Mouse (Mus musculus): ENCODE data around the gene Olfr504. TPM values are rescaled to one million over a fixed set of nuclear protein-coding genes. Genes with fewer than 3 reads are reported as not detected.
"Not testable (repeated sequence)": the region's sequence is repeated elsewhere in the genome, so short reads cannot be mapped to it uniquely, and the experiment has no call there.

Olfr504 gene
- total RNA-seq (2014; rRNA removed; ENCODE audit: low replicate concordance) (not detected in 2 replicates), polyA plus RNA-seq (2015; fragmentation: Nextera tagmentation; extraction: Ambion mirVana) (not detected in 2 replicates)

DNA sequence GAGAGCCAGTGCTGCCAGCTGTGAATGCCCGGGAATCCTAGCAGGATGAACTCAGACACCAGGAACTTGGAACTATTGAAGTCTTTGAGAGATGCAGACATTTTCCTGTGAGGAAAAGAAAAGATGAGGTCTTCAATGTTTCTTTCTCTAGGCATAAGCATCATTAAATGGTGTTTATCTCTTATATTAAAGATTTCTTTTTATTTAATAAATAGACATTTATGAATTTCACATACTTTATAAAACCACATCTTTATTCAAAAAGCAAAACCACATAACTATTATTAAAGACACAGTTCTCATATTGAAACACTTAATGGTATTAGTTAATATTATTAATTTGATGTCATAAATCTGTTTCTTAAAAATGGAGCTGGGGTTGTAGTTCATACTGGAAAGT is at the start of gene Olfr504:
Olfr504 (minus strand) TSS at position 101 of the 400 bp plus-strand sequence.
- H3K4me2 ChIP-seq (ENCODE audit: low read depth, low read length) = no peak within 1 kb of the TSS
- H3K9me3 ChIP-seq (replicated peaks; ENCODE audit: control insufficient read depth, low read length) = 0 out of 2 replicates have a peak, but pooled peaks cover 9% of the 10 kb centered on the region
- ATAC-seq (ENCODE audit: insufficient read depth, low read depth) (no peak), DNase-seq (ENCODE audit: low spot score) (no peak)
- no peak within 1 kb of the TSS for H3K9ac ChIP-seq (replicated peaks; ENCODE audit: low read depth, low read length)
- no peaks in the 10 kb centered on the region for H3K36me3 ChIP-seq (replicated peaks; ENCODE audit: control insufficient read depth, insufficient read depth, low read length)
- TF ChIP-seq CTCF (IDR thresholded peaks at IDR 0.05; ENCODE audit: low read depth) (no peak), EP300 (IDR thresholded peaks at IDR 0.05; ENCODE audit: low read depth) (no peak)
- H3K27me3 ChIP-seq (ENCODE audit: control insufficient read depth, insufficient read depth, low read length) = no peaks in the 10 kb centered on the region
- 54% methylated on average over 1 of the region's 1 CpGs for WGBS
- H3K4me3 ChIP-seq (ENCODE audit: low read depth, low read length) = no peak within 1 kb of the TSS
- H3K27ac ChIP-seq (ENCODE audit: low read depth) = no peak within 1 kb of the TSS
- H3K4me1 ChIP-seq (ENCODE audit: control insufficient read depth, insufficient read depth) = no peaks in the 10 kb centered on the region

DNA sequence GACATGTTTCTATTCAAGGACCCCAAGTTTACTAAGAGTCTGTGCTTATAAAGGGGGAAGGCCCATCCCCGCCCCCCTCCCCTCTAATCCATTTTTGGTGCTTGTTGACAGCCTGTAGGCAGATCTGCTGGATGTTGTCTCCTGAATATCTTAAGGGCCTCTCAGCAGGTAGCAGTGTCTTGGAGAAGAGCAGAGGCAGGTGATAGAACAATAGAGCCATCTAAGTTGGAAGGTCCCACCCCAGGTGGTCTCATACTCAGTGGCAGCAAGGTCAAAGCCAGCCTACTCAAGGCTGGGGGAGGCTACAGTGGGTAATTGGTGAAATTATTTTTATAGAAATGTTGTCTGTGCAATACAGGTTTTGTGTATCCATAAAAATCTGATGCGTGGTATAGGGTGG is 48.5 kb upstream of the Olfr504 start:
- Histone ChIP-seq H3K27ac (ENCODE audit: low read depth) (no peak overlapping the region), H3K4me3 (ENCODE audit: low read depth, low read length) (no peak overlapping the region), H3K9ac (replicated peaks; ENCODE audit: low read depth, low read length) (no peak overlapping the region), H3K4me1 (ENCODE audit: control insufficient read depth, insufficient read depth) (no peaks in the 10 kb centered on the region), H3K4me2 (ENCODE audit: low read depth, low read length) (no peak overlapping the region), H3K36me3 (replicated peaks; ENCODE audit: control insufficient read depth, insufficient read depth, low read length) (no peaks in the 10 kb centered on the region), H3K9me3 (replicated peaks; ENCODE audit: control insufficient read depth, low read length) (0 out of 2 replicates have a peak, but pooled peaks cover 2% of the 10 kb centered on the region), H3K27me3 (ENCODE audit: control insufficient read depth, insufficient read depth, low read length) (no peaks in the 10 kb centered on the region)
- ATAC-seq (ENCODE audit: insufficient read depth, low read depth) = no peak
- TF ChIP-seq CTCF (IDR thresholded peaks at IDR 0.05; ENCODE audit: low read depth) = no peak
- TF ChIP-seq EP300 (IDR thresholded peaks at IDR 0.05; ENCODE audit: low read depth) = no peak
- WGBS = 63% methylated on average over 2 of the region's 2 CpGs
- DNase-seq (ENCODE audit: low spot score) = no peak

DNA sequence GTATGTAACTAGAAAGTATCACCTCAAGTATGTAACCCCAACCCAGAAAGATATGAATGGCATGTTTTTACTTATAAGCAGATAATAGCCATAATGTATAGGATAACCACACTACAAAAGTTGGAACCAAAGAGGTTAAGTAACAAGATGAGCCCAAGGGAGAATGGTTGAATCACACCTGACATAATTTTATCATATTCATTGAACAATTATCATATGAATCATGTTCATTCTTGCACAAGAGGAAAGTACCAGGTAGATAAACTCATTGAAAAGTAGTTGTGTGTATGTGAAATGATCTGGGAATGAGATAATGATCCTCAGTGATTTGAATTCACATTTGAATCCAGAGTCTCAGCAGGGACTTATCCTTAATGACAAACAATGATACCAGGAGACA is 44.9 kb upstream of the Olfr504 start, which contains the start of gene Olfr506:
Olfr506 (plus strand) TSS at position 301 of the 400 bp plus-strand sequence.
- no peak for ATAC-seq (ENCODE audit: insufficient read depth, low read depth)
- DNase-seq (ENCODE audit: low spot score) = no peak
- no peaks in the 10 kb centered on the region for H3K9me3 ChIP-seq (replicated peaks; ENCODE audit: control insufficient read depth, low read length)
- H3K4me3 ChIP-seq (ENCODE audit: low read depth, low read length) = no peak within 1 kb of the TSS
- TF ChIP-seq CTCF (IDR thresholded peaks at IDR 0.05; ENCODE audit: low read depth) (no peak), EP300 (IDR thresholded peaks at IDR 0.05; ENCODE audit: low read depth) (no peak)
- no peak within 1 kb of the TSS for H3K9ac ChIP-seq (replicated peaks; ENCODE audit: low read depth, low read length)
- H3K4me2 ChIP-seq (ENCODE audit: low read depth, low read length) = no peak within 1 kb of the TSS
- H3K4me1 ChIP-seq (ENCODE audit: control insufficient read depth, insufficient read depth) = no peaks in the 10 kb centered on the region
- H3K27me3 ChIP-seq (ENCODE audit: control insufficient read depth, insufficient read depth, low read length) = no peaks in the 10 kb centered on the region
- H3K27ac ChIP-seq (ENCODE audit: low read depth) = no peak within 1 kb of the TSS
- H3K36me3 ChIP-seq (replicated peaks; ENCODE audit: control insufficient read depth, insufficient read depth, low read length) = no peaks in the 10 kb centered on the region

DNA sequence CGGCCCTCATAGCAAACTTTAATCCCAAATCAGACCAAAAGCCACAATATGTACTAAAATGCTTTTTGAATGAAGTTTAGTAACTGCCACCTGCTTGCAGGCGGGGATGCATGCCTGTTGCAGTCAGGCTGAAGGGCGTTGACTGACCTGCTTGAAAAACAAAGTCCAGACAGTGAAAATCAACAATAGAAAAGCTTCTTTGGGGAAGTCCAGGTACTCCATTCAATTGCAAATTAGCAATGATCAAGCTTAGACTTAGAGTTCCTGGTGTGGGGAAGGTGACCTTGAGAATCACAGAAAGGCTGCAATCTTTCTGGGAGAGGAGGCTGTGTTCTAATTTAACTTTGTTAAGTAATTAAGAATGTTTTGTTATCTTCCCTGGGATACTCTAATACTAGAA is 36.3 kb upstream of the Olfr504 start:
- 63% methylated on average over 3 of the region's 3 CpGs for WGBS
- not testable (repeated sequence) for H3K9ac ChIP-seq (replicated peaks; ENCODE audit: low read depth, low read length); H3K27me3 ChIP-seq (ENCODE audit: control insufficient read depth, insufficient read depth, low read length); H3K27ac ChIP-seq (ENCODE audit: low read depth); ATAC-seq (ENCODE audit: insufficient read depth, low read depth); H3K36me3 ChIP-seq (replicated peaks; ENCODE audit: control insufficient read depth, insufficient read depth, low read length); H3K9me3 ChIP-seq (replicated peaks; ENCODE audit: control insufficient read depth, low read length); H3K4me3 ChIP-seq (ENCODE audit: low read depth, low read length); H3K4me2 ChIP-seq (ENCODE audit: low read depth, low read length); DNase-seq (ENCODE audit: low spot score); H3K4me1 ChIP-seq (ENCODE audit: control insufficient read depth, insufficient read depth)

DNA sequence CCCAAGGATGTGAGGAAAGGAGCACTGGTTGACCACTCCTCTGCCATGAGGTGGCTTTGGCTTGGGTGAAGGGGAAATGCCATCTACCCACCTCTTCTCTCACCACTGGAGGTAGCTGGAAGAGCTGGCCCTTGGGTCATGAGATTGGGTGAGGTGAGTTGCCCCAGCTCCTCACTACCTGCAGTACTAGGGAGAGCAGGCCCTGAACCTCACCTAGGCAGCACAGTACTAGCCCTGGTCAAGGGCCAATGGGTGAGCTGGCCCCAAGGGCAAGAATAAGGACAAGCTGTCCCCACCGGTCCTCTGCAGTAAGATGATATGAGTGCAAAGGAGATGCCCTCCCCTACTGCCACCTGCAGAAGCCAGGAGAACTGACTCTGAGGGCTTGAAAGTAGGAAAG is 24.2 kb upstream of the Olfr504 start:
- Histone ChIP-seq H3K4me1 (ENCODE audit: control insufficient read depth, insufficient read depth) (no peaks in the 10 kb centered on the region), H3K9me3 (replicated peaks; ENCODE audit: control insufficient read depth, low read length) (no peaks in the 10 kb centered on the region), H3K9ac (replicated peaks; ENCODE audit: low read depth, low read length) (no peak overlapping the region), H3K27ac (ENCODE audit: low read depth) (no peak overlapping the region), H3K4me3 (ENCODE audit: low read depth, low read length) (no peak overlapping the region), H3K36me3 (replicated peaks; ENCODE audit: control insufficient read depth, insufficient read depth, low read length) (no peaks in the 10 kb centered on the region), H3K4me2 (ENCODE audit: low read depth, low read length) (no peak overlapping the region), H3K27me3 (ENCODE audit: control insufficient read depth, insufficient read depth, low read length) (no peaks in the 10 kb centered on the region)
- TF ChIP-seq CTCF (IDR thresholded peaks at IDR 0.05; ENCODE audit: low read depth) = no peak
- TF ChIP-seq EP300 (IDR thresholded peaks at IDR 0.05; ENCODE audit: low read depth) = no peak
- ATAC-seq (ENCODE audit: insufficient read depth, low read depth) (no peak), DNase-seq (ENCODE audit: low spot score) (no peak)
- WGBS = 79% methylated on average over 1 of the region's 1 CpGs

DNA sequence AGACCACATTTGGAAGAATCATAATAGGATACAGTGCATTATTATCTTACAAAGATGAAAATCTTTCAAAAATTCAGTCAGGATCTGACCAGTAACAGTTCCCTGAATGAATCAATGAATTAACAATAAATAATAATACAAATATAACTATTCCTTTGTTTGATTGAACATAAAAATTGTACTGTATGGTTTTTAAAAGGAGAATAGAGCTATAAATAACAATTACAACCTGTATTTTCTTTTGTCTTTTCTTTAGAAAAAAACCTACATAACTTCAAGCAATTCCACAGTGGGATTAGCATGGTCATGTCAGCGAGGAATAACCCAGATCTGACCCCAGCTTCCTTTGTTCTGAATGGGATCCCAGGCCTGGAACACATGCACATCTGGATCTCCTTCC is 21.4 kb downstream of the Olfr504 start, which contains the start of gene Olfr503:
Olfr503 (plus strand) TSS at position 301 of the 400 bp plus-strand sequence.
- 53% methylated on average over 1 of the region's 1 CpGs for WGBS
- DNase-seq (ENCODE audit: low spot score); H3K4me3 ChIP-seq (ENCODE audit: low read depth, low read length); H3K36me3 ChIP-seq (replicated peaks; ENCODE audit: control insufficient read depth, insufficient read depth, low read length); H3K27ac ChIP-seq (ENCODE audit: low read depth); H3K4me1 ChIP-seq (ENCODE audit: control insufficient read depth, insufficient read depth); H3K27me3 ChIP-seq (ENCODE audit: control insufficient read depth, insufficient read depth, low read length); ATAC-seq (ENCODE audit: insufficient read depth, low read depth); H3K9me3 ChIP-seq (replicated peaks; ENCODE audit: control insufficient read depth, low read length); H3K9ac ChIP-seq (replicated peaks; ENCODE audit: low read depth, low read length); H3K4me2 ChIP-seq (ENCODE audit: low read depth, low read length): not testable (repeated sequence)
